Mouse (Mus musculus) embryonic fibroblast, embryonic 13.5 days (primary cell): ENCODE results near the gene Sept1. TPM values are rescaled to one million over a fixed set of nuclear protein-coding genes. Genes with fewer than 3 reads are reported as not detected.

Source experiments
- H3K27ac ChIP-seq: 2 replicates; pipeline ENCODE4 v1.5.1; 2012; ENCODE audit warnings: low read length, control low read depth, inconsistent platforms; ENCODE audit not compliant: insufficient read depth
- H3K4me1 ChIP-seq: 2 replicates; pipeline ENCODE4 v1.6.1; 2011; ENCODE audit warnings: low read length; ENCODE audit not compliant: control insufficient read depth, insufficient read depth
- H3K4me3 ChIP-seq: 2 replicates; pipeline ENCODE4 v1.5.1; 2011; ENCODE audit warnings: mild to moderate bottlenecking, control low read depth, low read length; ENCODE audit not compliant: insufficient read depth
- CTCF ChIP-seq: IDR thresholded peaks from 2 replicates; pipeline ENCODE4 v1.5.1; 2011; ENCODE audit warnings: mild to moderate bottlenecking, control low read depth, low read length, moderate library complexity, borderline replicate concordance; ENCODE audit not compliant: insufficient read depth
- POLR2A ChIP-seq: IDR thresholded peaks from 2 replicates; pipeline ENCODE4 v1.6.1; 2011; ENCODE audit warnings: low read depth, mild to moderate bottlenecking, control low read depth, low read length, moderate library complexity
- polyA plus RNA-seq: library from polyadenylated mRNA; stranded (reverse); fragments of >200 nt; gene quantifications from 2 replicates; pipeline ENCODE4 v1.2.4, GENCODE M21; 2011; ENCODE audit warnings: low read depth; ENCODE audit not compliant: missing spikeins, insufficient read length

The Sept1 gene
- polyA plus RNA-seq, 1 experiment, result 4.2 TPM

- TF ChIP-seq CTCF (no peak), POLR2A (no peak)
- H3K27ac ChIP-seq, result peak overlapping the region; percentile 62
- H3K4me3 ChIP-seq, result peak overlapping the region; percentile 89
- peaks cover 2% of the 10 kb centered on the region; the same call in 1 of the 2 replicates for H3K4me1 ChIP-seq
Measured at GRCm38 (mm10) chr7:127233765-127234164, 835 bp upstream of the Sept1 start.

GRCm38 (mm10) chr7:127233368-127233749, 429 bp upstream of the Sept1 start:
- TF ChIP-seq CTCF (no peak), POLR2A (no peak)
- peak overlapping the region; percentile 89 for H3K4me3 ChIP-seq
- H3K27ac ChIP-seq, result peak overlapping the region; percentile 62
- peaks cover 2% of the 10 kb centered on the region; the same call in 1 of the 2 replicates for H3K4me1 ChIP-seq

GRCm38 (mm10) chr7:127231826-127232621, 906 bp downstream of the Sept1 start:
- H3K4me3 ChIP-seq, result peak overlapping the region; percentile 89
- peak overlapping the region; percentile 88 for H3K27ac ChIP-seq
- TF ChIP-seq POLR2A (no peak), CTCF (no peak)
- H3K4me1 ChIP-seq, result peaks cover 2% of the 10 kb centered on the region; the same call in 1 of the 2 replicates

GRCm38 (mm10) chr7:127231376-127231775, 1.6 kb downstream of the Sept1 start:
- TF ChIP-seq CTCF (no peak), POLR2A (no peak; the same call in 1 of the 2 replicates)
- peak overlapping the region; percentile 89 for H3K4me3 ChIP-seq
- H3K27ac ChIP-seq, result no peak overlapping the region
- peaks cover 2% of the 10 kb centered on the region; the same call in 1 of the 2 replicates for H3K4me1 ChIP-seq

GRCm38 (mm10) chr7:127228615-127229303, 4.2 kb downstream of the Sept1 start:
- no peak overlapping the region for H3K4me3 ChIP-seq
- H3K27ac ChIP-seq, result no peak overlapping the region
- 0 out of 2 replicates have a peak, but pooled peaks have one; percentile 36 for TF ChIP-seq POLR2A
- TF ChIP-seq CTCF, result peak; percentile 58; the same call in 1 of the 2 replicates
- peaks cover 2% of the 10 kb centered on the region; the same call in 1 of the 2 replicates for H3K4me1 ChIP-seq

GRCm38 (mm10) chr7:127225147-127225995, 7.6 kb downstream of the Sept1 start:
- no peak for TF ChIP-seq CTCF
- no peak for TF ChIP-seq POLR2A
- Histone ChIP-seq H3K4me3 (no peak overlapping the region), H3K4me1 (no peaks in the 10 kb centered on the region), H3K27ac (no peak overlapping the region)

- Histone ChIP-seq H3K4me1 (no peaks in the 10 kb centered on the region), H3K4me3 (no peak overlapping the region), H3K27ac (no peak overlapping the region)
- TF ChIP-seq CTCF, result no peak
- no peak for TF ChIP-seq POLR2A
Measured at GRCm38 (mm10) chr7:127224616-127225015, 8.3 kb downstream of the Sept1 start.

GRCm38 (mm10) chr7:127223515-127224478, 9.1 kb downstream of the Sept1 start:
- no peaks in the 10 kb centered on the region for H3K4me1 ChIP-seq
- no peak for TF ChIP-seq CTCF
- TF ChIP-seq POLR2A, result no peak
- no peak overlapping the region for H3K27ac ChIP-seq
- no peak overlapping the region for H3K4me3 ChIP-seq

- Histone ChIP-seq H3K4me3 (no peak overlapping the region), H3K4me1 (no peaks in the 10 kb centered on the region), H3K27ac (no peak overlapping the region)
- TF ChIP-seq CTCF (no peak), POLR2A (no peak)
Measured at GRCm38 (mm10) chr7:127223106-127223505, 9.8 kb downstream of the Sept1 start.
